ENCODE assay signal across 8 mouse cellular contexts in genomic region chr13:45454641-45455040, GRCm38 (mm10). TPM values are rescaled to one million over a fixed set of nuclear protein-coding genes. Genes with fewer than 3 reads are reported as not detected.
DNase-seq lines count a peak whose midpoint lies in the region; ATAC-seq and TF ChIP-seq lines count a peak whose summit lies in the region.

No protein-coding gene starts in this region.

- TF ChIP-seq CTCF in small intestine, adult 2 months (IDR thresholded peaks at IDR 0.05; ENCODE audit: extremely low read depth, insufficient read length, insufficient replicate concordance, low read depth, low read length): no peak

- no peak for DNase-seq in heart, embryonic 10.5 days (ENCODE audit: low spot score)
- DNase-seq in kidney, postnatal 36 days: peak; percentile 34 to 45
- no peak for DNase-seq in spleen, postnatal 36 days (ENCODE audit: low spot score in 2 of 2)
- no peak for DNase-seq in left cerebral cortex, adult 11 months (ENCODE audit: low spot score)
- no peak for DNase-seq in urinary bladder, postnatal 14 days (ENCODE audit: low spot score)

- no peak for TF ChIP-seq POLR2A in small intestine, adult 2 months (IDR thresholded peaks at IDR 0.05; ENCODE audit: low read depth, low read length)

- peak overlapping the region; percentile 89 for H3K4me3 ChIP-seq in megakaryocyte, embryonic 14.5 days (replicated peaks)
- 0 out of 2 replicates have a peak overlapping the region, but pooled peaks have one; percentile 5 for H3K4me3 ChIP-seq in heart, embryonic 10.5 days
- H3K4me3 ChIP-seq in small intestine, adult 2 months (ENCODE audit: low read depth, low read length): no peak overlapping the region

- peaks cover 10% of the 10 kb centered on the region for H3K36me3 ChIP-seq in megakaryocyte, embryonic 14.5 days (replicated peaks; ENCODE audit: low read length)
- no peaks in the 10 kb centered on the region for H3K36me3 ChIP-seq in heart, embryonic 10.5 days
- H3K36me3 ChIP-seq in small intestine, adult 2 months (ENCODE audit: control insufficient read depth, insufficient read depth, low read length): no peaks in the 10 kb centered on the region

- H3K27ac ChIP-seq in heart, embryonic 10.5 days: peak overlapping the region; percentile 78; the same call in 1 of the 2 replicates
- peak overlapping the region; percentile 64 for H3K27ac ChIP-seq in small intestine, adult 2 months (ENCODE audit: insufficient read depth, low read depth, low read length)

- WGBS in heart, embryonic 10.5 days: 34% methylated on average over 4 of the region's 4 CpGs
- WGBS in small intestine, adult 2 months: 6% methylated on average over 4 of the region's 4 CpGs

- no peak for ATAC-seq in megakaryocyte, adult 5-6 weeks (ENCODE audit: poor library complexity, severe bottlenecking)

- H3K27me3 ChIP-seq in megakaryocyte, embryonic 14.5 days (replicated peaks): no peaks in the 10 kb centered on the region
- H3K27me3 ChIP-seq in heart, embryonic 10.5 days (ENCODE audit: insufficient read depth, poor library complexity, severe bottlenecking): no peaks in the 10 kb centered on the region
- no peaks in the 10 kb centered on the region for H3K27me3 ChIP-seq in small intestine, adult 2 months (ENCODE audit: control insufficient read depth, insufficient read depth, low read length)

- H3K4me1 ChIP-seq in megakaryocyte, embryonic 14.5 days: peaks cover 55% of the 10 kb centered on the region
- H3K4me1 ChIP-seq in heart, embryonic 10.5 days: peaks cover 18% of the 10 kb centered on the region
- peaks cover 15% of the 10 kb centered on the region for H3K4me1 ChIP-seq in small intestine, adult 2 months (ENCODE audit: control insufficient read depth, insufficient read depth, insufficient read length, low read length)

- peaks cover 6% of the 10 kb centered on the region for H3K9me3 ChIP-seq in megakaryocyte, embryonic 14.5 days
- H3K9me3 ChIP-seq in heart, embryonic 10.5 days: no peaks in the 10 kb centered on the region

RNA-seq across cellular contexts. Expression of gene Gmpr, which starts 52.6 kb away (rescaled TPM):
- 140 and 296 TPM in 2 replicates for polyA plus RNA-seq in megakaryocyte, embryonic 14.5 days (2012; ENCODE audit: insufficient read depth, low replicate concordance)
- total RNA-seq in megakaryocyte, adult 5-6 weeks (2015): 1.7 and 2.0 TPM in 2 replicates
- total RNA-seq in megakaryocyte, adult 5-6 weeks (2017): 1.0 and 1.1 TPM in 2 replicates
- 133 and 207 TPM in 2 replicates for polyA plus RNA-seq in heart, embryonic 10.5 days (2016; fragmentation: Nextera tagmentation; extraction: Ambion mirVana)
- 3.9 and 5.4 TPM in 2 replicates for polyA plus RNA-seq in small intestine, adult 2 months (2012; rRNA removed)

Comparison
In these comparisons a context has a peak if more than half of its experiments do, and no peak if none do; other contexts are left out.
1. DNase-seq: peak in kidney, postnatal 36 days (2 of 2); none in heart, embryonic 10.5 days (single experiment), spleen, postnatal 36 days (0 of 2), left cerebral cortex, adult 11 months (single experiment) and urinary bladder, postnatal 14 days (single experiment).
2. RNA of gene Gmpr, which starts 52.6 kb away (polyA plus RNA-seq): 140 to 296 TPM in megakaryocyte, embryonic 14.5 days and 133 to 207 TPM in heart, embryonic 10.5 days; 3.9 to 5.4 TPM in small intestine, adult 2 months; every median in the first group is over 10 times any median in the second.